Mouse (Mus musculus) MEL (cell line): ENCODE data around the gene Acta1.

Source experiments
- CTCF ChIP-seq, 3 experiments: IDR thresholded peaks in 2 of 3; conservative IDR thresholded peaks in 1 of 3; 2 replicates each; pipeline ENCODE4 v1.5.1; 2011 to 2012; ENCODE audit warnings: low read length in 3 of 3, low read depth in 2 of 3, mild to moderate bottlenecking in 2 of 3, improper control_type of control experiment in 1 of 3, inconsistent platforms in 1 of 3, mixed read lengths in 1 of 3, moderate library complexity in 1 of 3; ENCODE audit not compliant: control insufficient read depth in 1 of 3, insufficient read depth in 1 of 3, poor library complexity in 1 of 3, severe bottlenecking in 1 of 3
- SIN3A ChIP-seq: IDR thresholded peaks from 2 replicates; pipeline ENCODE4 v1.6.1; 2012; ENCODE audit warnings: low read length, improper control_type of control experiment, inconsistent platforms

DNA sequence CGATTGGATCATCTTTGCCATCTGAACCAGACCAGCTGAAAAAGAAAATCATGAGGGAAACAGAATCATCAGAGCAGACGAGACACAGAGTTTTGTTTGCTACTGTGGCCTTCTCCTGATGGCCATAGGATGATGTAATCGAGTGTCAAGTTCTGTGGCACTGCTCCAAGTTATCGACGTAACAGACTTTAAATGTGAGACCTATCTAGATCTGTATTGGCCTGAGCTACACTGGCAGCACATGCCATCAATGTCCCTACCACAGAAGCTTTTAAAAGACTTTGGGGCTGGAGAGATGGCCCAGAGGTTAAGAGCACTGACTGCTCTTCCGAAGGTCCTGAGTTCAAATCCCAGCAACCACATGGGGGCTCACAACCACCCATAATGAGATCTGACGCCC, 8.1 kb upstream of the Acta1 start:
- TF ChIP-seq CTCF (IDR thresholded peaks at IDR 0.05 in 2 of 3, conservative IDR thresholded peaks at IDR 0.05 in 1 of 3; ENCODE audit: control insufficient read depth in 1 of 3, insufficient read depth in 1 of 3, low read depth in 2 of 3, low read length in 3 of 3, poor library complexity in 1 of 3, severe bottlenecking in 1 of 3) (no peak), SIN3A (no peak)
